Mouse (Mus musculus): Measurements from ENCODE around the gene Slc1a7.

Slc1a7 gene

GRCm38 (mm10) chr4:107967966-107968682 is at the start of gene Slc1a7:
Gene Slc1a7 (plus strand): TSS chr4:107968332.
- no peak for DNase-seq

GRCm38 (mm10) chr4:107920336-107920735 is 47.8 kb upstream of the Slc1a7 start:
- no peak for DNase-seq

DNA sequence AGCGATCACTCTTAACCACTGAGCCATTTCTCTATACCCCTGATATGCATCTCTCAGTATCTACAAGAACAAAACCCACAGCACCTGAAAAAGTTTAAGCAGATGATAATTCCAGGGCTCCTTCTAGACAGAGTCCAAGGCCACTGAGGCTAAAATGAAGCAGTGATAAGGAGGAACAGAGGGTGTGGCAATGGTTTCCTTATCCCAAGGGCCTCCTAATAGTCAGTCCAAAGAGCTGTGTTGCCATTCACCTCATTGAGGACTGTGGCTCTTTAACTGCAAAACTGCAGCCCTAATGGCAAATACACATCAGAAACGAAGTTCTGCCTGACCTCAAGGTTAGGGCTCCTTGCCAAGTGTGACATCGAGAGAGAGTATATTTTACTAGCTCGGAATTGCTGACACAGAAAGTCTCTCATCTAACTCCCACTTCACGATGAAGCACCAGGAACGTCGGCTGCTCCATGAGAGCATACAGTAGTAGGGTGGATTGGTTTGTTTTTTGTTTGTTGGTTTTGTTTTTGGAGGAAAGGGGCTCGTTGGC is 46.9 kb upstream of the Slc1a7 start:
- no peak for DNase-seq

DNA sequence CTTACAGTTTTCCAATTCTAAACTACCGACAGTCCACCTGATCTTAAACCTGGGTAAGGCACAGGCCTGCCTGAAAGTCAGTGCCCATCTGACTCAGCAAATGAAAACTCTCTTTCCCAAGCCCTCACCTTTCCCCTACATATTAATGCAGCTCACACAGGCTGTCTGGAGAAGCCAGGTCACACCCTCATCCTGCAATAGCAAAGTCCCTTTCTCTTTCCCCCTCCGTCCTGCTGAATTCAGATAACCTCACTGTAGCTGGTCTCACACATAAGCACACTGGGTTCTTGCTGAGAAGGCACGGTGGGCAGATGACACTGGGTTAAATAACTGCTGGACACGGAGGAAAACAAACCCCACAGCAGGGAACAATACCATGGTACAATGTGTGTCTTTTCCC is 46.2 kb upstream of the Slc1a7 start:
- no peak for DNase-seq

DNA sequence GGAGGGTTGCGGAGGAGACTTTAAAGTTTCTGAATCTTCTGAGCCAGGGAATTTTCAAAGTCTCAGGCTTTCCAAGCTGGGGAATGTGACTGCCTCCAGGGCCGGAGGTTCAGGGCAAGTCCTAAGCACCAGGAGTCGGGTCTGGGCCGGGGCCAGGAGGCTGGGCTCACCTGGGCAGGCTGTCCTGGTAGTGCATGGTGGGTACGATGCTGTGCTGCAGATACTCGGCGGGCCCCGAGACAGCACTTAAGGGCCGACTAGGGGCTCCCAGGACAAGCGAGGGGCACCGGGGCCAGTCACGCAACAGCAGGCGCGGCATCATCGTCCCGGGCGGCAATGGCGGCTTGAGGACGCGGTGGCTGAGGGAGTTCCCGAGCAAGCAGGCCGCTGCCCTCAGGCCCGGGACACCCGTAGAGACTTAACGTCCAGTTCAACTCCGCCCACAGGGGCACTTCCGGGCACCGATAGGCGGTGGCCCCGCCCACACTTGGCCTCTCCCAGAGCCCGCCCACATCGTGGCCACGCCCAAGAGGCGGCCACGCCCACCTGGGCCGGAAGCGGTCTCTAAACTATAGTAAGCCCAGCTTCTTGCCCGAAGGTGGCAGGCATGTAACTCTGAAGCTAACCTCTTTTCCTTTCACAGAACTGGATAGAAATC is 44.9 kb upstream of the Slc1a7 start, which contains the start of gene Cpt2:
TSS of gene Cpt2 (minus strand) at position 466 of the 658 bp plus-strand sequence.
- DNase-seq: peak; percentile 94

- DNase-seq: no peak
Measured at GRCm38 (mm10) chr4:107923803-107924194, 44.3 kb upstream of the Slc1a7 start.

DNA sequence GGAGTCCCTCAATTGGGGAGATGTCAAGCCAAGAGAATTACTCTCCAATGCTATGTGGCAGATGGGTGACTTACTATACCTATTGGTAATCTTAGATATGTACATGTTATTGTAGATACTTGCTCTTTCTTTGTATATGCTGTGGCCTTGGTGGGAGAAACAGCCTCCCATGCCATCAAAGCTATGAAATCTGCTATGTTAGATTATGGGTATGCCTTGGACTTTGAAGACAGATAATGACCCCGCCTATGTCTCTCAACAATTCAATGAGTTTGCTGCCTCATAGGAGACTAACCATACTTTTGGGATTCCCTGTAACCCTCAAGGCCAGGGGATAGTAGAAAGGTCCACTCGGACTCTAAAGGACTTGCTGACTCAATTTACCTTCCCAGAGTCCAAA is 39.9 kb upstream of the Slc1a7 start:
- DNase-seq: no peak

- DNase-seq: no peak
Measured at GRCm38 (mm10) chr4:107928726-107929125, 39.4 kb upstream of the Slc1a7 start.

DNA sequence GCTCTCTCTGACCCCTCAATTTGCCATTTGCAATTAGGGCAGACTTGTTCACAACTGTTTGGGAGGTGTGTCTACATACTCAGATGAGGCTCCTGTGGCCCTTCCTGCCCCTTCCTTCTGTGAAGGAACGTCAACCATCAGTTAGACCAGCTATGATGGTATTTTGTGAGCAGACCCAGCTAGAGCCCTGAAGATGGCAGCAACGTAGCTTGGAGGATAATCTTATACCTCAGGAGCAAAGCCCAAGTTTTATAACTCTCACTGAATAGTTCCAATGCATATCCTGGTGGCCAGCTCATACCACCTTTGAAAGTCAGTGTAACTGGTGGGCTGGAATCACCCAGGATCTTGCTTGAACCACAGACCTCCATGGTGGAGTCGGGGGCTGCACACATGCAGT is 36.7 kb upstream of the Slc1a7 start:
- no peak for DNase-seq

DNA sequence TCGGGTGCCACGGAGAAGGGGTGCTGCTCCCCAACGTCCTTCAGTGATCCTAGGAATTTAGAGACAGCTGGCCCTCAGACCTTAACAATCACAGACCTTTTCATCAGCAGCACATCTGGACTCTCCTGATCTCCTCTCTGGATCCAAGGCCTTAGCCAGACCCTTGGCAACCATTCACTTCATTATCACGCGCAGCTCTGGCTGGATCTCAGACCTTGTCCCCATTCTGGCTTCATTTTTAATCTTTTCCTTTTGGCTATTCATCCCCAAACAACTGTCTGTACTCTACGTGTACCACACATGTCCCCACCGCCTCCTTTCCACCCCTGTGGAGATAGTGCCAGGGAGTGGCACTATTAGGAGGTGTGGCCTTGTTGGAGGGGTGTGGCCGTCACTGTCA is 34.9 kb upstream of the Slc1a7 start:
- no peak for DNase-seq

- no peak for DNase-seq
Measured at GRCm38 (mm10) chr4:107935254-107935653, 32.9 kb upstream of the Slc1a7 start.

GRCm38 (mm10) chr4:107937338-107937737 is 30.8 kb upstream of the Slc1a7 start:
- DNase-seq: peak; percentile 72

DNA sequence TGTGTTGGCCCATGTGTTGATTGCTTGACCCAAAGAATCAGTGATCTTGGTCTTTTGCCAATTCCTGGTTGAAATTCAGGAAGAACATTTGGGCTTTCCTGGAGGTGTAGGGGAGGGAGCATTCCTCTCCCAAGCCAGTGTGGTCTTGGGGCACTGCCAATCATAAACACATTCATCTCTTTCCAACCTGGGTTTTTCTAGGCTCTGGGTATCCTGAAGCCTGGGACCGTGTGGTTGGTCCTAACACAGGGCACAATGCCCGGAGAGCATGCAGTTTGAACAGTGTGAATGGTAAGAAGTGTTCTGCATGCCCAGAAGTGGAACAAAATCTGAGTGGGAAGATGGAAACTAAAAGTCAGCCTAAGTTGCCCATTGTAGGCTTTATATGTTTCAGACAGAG is 30.0 kb upstream of the Slc1a7 start:
- no peak for DNase-seq

- DNase-seq: no peak
Measured at GRCm38 (mm10) chr4:107942741-107943140, 25.4 kb upstream of the Slc1a7 start.

GRCm38 (mm10) chr4:107944141-107944540 is 24.0 kb upstream of the Slc1a7 start:
- DNase-seq: no peak

GRCm38 (mm10) chr4:107949918-107950317 is 18.2 kb upstream of the Slc1a7 start:
- DNase-seq: no peak

- no peak for DNase-seq
Measured at GRCm38 (mm10) chr4:107952845-107953244, 15.3 kb upstream of the Slc1a7 start.

GRCm38 (mm10) chr4:107955691-107956090 is 12.4 kb upstream of the Slc1a7 start:
- no peak for DNase-seq

- no peak for DNase-seq
Measured at GRCm38 (mm10) chr4:107958487-107958886, 9.6 kb upstream of the Slc1a7 start.

GRCm38 (mm10) chr4:107962044-107962732 is 5.9 kb upstream of the Slc1a7 start:
- DNase-seq: no peak

- DNase-seq: no peak
Measured at GRCm38 (mm10) chr4:107962792-107963191, 5.3 kb upstream of the Slc1a7 start.

GRCm38 (mm10) chr4:107966416-107967109 is 1.6 kb upstream of the Slc1a7 start:
- no peak for DNase-seq

GRCm38 (mm10) chr4:107969781-107970180 is 1.6 kb downstream of the Slc1a7 start:
- DNase-seq: no peak
